Mouse (Mus musculus) ES-CJ7 (cell line): ENCODE results near the gene Wnt6.

Source experiments
- DNase-seq: peaks from one replicate; pipeline ENCODE4 v3.0.0; 2011; ENCODE audit warnings: low read depth, low spot score

Wnt6 gene

GRCm38 (mm10) chr1:74774062-74774461 lies 2.4 kb downstream of the Wnt6 start:
- no peak for DNase-seq

DNA sequence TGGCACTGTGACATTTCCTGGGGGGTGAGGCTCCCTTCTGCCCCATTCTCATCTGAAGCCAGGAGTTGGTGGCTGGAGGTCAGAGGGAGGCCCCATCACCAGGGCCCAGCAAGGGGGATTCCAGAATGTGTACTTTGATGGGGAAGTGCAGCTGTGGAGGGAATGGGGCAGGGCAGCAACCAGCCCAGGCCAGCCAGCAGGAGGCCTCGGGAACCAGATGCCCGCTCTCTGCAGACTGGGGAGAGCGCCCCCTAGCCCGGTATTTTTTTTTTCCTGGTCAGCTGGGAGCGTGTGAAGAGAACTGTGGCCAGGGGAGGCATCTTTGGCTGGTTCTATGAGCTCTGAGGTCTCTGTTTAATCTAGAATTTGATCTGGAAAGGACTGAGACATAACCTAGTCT lies 4.1 kb downstream of the Wnt6 start:
- peak; percentile 60 for DNase-seq

DNA sequence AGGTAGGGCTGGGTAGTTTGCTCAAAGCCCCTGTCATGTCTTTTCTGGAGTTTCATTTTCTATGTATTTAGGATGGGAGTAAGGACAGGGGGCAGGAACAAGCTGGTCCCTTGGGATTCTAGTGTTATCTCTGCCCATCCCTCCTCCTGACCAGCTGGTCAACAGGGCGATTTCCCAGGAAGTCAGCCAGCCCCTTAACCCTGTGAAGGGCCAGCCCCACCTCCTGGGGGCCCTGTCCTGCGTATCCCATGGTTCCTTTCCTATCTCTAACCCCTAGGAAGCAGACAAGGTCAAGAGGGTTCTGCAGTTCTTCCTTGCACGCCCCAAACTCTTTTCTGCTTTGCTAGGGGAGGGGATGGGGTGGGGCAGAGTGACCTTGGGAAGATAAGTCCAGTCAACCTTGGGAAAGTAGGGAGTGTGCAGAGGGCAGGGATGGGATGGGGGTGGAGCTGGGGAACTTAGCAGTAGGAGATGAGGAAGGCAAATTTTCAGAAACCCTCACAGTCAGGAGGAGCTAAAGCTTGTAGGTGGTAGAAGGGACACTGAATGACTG lies 7.3 kb downstream of the Wnt6 start:
- DNase-seq = peak; percentile 87

- DNase-seq = no peak
Observed at GRCm38 (mm10) chr1:74782045-74782444, 10.4 kb downstream of the Wnt6 start.

GRCm38 (mm10) chr1:74783554-74783953 lies 11.9 kb downstream of the Wnt6 start:
- no peak for DNase-seq

DNA sequence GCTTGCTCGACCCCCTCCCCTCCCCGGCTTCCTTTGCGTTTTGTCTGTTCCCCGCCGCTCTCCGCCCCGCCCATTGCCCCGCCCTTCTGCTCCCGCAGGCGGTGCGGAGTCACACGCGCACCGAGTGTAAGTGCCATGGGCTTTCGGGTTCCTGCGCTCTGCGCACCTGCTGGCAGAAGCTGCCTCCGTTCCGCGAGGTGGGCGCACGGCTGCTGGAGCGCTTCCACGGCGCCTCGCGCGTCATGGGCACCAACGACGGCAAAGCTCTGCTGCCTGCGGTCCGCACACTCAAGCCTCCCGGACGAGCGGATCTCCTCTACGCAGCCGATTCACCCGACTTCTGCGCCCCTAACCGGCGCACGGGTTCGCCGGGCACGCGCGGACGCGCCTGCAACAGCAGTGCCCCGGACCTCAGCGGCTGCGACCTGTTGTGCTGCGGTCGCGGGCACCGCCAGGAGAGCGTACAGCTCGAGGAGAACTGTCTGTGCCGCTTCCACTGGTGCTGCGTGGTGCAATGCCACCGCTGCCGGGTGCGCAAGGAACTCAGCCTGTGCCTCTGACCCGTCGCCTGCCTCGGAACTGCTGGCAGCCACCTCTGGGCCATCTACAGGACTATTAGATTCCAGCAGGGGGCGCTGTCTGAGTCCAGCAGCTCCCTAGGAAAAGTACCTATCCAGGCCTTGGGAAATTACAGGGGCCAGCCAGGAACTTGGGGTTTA lies 12.5 kb downstream of the Wnt6 start:
- peak; percentile 93 for DNase-seq

DNA sequence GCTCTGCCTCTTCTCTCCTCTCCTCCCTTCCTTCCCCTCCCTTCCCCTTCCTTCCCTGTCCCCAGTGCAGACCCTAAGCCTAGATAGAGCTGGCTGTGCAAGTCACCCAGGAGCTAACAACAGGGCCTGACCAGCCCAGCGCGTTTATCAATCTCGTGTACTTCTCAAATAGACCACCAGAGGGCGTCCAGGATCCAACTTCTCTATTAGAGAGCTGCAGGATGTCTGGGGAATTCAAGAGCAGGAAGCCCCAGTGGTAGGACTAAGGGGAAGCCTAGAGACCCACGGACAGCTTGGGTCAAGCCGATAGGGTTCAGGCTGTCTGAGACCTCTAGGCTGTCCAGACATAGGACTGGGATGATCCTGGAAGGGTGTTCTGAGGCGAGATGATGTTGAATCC lies 16.2 kb downstream of the Wnt6 start:
- peak; percentile 90 for DNase-seq

DNA sequence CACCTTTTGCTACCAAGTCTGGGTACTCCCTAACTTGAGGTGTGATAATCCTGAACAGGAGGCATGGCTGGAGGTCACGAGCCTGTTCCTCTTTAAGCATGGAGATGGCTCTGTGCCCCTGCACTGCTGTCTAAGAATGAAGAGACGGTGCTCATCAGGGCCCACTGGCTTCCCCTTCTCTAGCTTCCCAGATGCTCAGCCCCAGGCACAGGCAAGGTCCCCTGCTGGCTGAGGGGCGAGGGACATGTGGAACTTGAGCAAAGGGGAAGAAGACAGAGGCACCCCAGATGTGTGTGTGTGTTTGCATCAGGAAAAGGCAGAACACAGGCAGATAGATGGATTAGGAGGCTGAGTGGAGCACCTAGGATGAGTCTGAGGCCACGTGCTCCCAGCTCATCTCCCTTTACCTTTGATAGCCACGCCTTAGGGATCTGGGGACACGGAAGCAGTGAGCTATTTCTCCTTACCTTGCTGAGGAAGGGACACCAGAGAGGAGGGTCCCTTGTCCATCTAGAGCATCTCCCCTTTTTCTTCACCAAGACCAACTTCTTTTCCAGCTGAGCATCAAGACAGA lies 17.0 kb downstream of the Wnt6 start:
- DNase-seq = no peak

DNA sequence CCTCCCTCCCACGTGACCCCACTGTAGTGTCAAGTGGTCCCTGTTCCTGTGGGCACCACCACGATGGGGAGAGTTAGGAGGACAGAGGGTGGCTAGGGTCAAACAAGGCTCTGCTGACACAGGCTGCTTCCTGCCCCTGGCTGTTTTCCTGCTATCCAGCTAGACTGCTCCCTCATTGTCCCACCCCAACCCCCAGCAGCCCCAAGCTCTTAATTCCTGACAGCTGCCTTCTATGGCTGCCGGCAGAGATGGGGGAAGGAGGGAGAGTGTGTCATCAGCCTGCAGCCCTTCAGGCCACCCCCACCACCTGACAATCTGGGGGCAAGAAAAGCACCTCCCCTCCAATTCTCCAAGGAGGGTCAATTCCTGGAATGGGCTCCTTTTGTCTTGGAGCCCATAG lies 18.4 kb downstream of the Wnt6 start:
- DNase-seq = no peak

GRCm38 (mm10) chr1:74791249-74791648 lies 19.6 kb downstream of the Wnt6 start, which contains the start of gene Wnt10a:
Gene Wnt10a (plus strand): TSS chr1:74791516.
- DNase-seq = no peak

GRCm38 (mm10) chr1:74792831-74793660 lies 21.4 kb downstream of the Wnt6 start:
- DNase-seq = no peak

- DNase-seq = no peak
Observed at GRCm38 (mm10) chr1:74794487-74795144, 22.9 kb downstream of the Wnt6 start.

DNA sequence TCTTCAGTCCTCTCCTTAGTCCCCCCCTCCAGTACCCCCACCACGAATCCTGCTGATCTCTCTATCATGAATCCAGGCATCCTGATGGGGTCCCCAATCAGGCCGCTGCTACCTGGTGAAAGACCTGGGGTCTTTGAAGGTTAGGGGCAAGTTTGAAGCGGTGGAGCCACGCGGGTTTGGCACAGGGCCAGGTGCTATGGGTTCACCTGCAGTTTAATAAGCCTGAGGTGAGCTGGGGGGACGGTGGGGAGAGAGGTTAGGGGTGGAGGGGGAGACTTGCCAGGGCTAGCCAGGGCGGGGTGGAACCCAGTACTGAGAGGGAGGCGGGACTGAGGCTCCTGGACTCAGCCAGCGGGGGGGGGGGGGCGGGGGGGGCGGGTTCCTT lies 23.4 kb downstream of the Wnt6 start:
- DNase-seq = no peak

- DNase-seq = no peak
Observed at GRCm38 (mm10) chr1:74797459-74797858, 25.8 kb downstream of the Wnt6 start.

GRCm38 (mm10) chr1:74800424-74800888 lies 28.8 kb downstream of the Wnt6 start:
- DNase-seq = no peak

DNA sequence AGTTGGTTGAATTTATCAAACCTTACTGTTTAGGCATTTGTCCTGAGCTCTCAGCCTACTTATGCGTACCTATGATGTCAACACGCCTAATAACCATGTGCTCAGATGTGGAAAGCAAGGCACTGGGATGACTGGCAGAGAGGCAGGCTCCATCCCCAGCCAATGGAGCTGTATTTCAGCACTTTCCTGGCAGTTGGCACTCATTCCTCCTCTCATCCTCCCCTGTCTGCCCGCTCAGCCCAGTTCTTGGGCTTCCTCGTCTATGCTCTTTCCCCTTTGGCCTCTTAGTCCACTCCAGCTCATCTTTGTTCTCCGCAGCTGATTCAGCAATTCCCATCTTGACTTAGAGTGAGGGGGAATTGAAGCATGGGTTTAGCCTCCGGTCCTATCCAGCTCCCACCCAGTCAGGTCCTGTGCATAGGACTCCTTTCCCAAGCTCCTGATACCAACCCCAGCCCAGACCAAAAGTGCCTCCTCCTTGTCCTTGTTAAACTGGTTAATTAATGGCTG lies 30.0 kb downstream of the Wnt6 start:
- DNase-seq = no peak

GRCm38 (mm10) chr1:74802795-74803656 lies 31.3 kb downstream of the Wnt6 start:
- peak; percentile 97 for DNase-seq

DNA sequence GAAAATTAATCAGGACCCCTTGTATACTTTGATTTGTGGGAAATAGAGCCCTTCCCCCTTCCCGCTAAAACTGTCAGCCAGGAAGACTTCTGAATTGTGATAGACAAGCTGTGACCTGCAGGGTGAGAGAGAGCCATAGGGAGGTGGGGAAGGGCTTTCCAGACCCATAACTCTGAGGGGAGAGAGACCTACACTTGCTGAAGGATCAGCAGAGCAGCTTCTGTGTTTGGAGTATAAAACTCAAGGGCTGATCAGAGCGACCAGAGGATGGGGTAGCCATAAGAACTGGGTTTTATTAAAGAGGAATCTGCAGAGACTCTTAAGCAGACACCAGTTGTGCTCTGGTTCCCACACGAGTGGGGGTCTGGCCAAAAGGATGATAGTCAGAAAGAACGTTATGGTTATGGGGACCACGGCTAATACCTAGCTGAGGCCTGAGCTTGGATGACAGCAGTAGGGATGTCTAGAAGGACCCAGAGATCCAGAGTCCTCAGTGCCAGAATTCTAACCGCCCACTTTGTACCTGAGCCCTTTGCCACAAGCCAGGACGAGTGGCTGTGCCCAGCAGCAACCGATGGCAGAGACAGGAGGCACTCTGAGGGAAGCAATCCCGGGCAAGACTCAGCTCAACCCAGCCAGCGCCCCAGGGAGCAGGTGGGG lies 32.6 kb downstream of the Wnt6 start:
- no peak for DNase-seq

DNA sequence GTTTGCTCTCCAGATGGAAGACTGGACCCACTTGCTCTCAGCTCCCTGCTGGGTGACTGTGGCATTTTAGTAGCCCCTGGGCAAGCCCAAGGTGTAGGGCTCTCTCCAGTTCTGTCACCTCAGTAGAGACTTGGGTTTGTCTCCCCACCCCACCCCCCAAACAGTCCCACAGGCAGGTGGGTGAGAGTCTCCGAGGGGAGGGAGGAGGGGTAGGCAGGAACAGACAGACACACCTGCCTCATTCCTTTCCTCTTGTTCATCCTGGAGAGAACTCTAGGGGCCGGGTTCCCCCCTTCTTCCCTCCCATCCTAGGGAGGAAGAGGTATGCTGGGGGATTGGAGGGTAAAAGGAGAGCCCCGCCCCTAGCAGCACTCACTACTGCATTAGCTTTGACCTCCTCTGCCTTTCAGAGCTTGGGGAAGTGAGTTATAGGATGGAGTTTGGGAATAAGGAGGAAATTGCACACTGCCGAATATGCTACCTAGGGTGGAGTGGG lies 33.7 kb downstream of the Wnt6 start:
- DNase-seq = no peak

- DNase-seq = no peak
Observed at GRCm38 (mm10) chr1:74805843-74806242, 34.2 kb downstream of the Wnt6 start.
